Mouse (Mus musculus) lung, embryonic 14.5 days (tissue): Measurements from ENCODE around the gene Gm10553. TPM values are rescaled to one million over a fixed set of nuclear protein-coding genes. Genes with fewer than 3 reads are reported as not detected.
"Not testable (repeated sequence)": the region's sequence is repeated elsewhere in the genome, so short reads cannot be mapped to it uniquely, and the experiment has no call there.

Experiments
- ATAC-seq: fragments of 200-750 bp; cut with Nextera tagmentation; 2 replicates; pipeline ENCODE4 v1.8.0; 2017; ENCODE audit warnings: mild to moderate bottlenecking, moderate TSS enrichment, moderate library complexity; ENCODE audit not compliant: insufficient read depth
- DNase-seq: peaks from one replicate; pipeline ENCODE4 v3.0.0-alpha.2; 2015
- H3K27ac ChIP-seq: fragments of 300-500 bp; sonication (generic); 2 replicates; pipeline ENCODE4 v1.5.1; 2014; ENCODE audit warnings: low read depth, mild to moderate bottlenecking, moderate library complexity
- H3K27me3 ChIP-seq: fragments of 300-500 bp; sonication (generic); 2 replicates; pipeline ENCODE4 v1.6.1; 2014; ENCODE audit warnings: low read length, control low read depth; ENCODE audit not compliant: insufficient read depth
- H3K36me3 ChIP-seq: fragments of 300-500 bp; sonication (generic); 2 replicates; pipeline ENCODE4 v1.6.1; 2014; ENCODE audit warnings: control low read depth; ENCODE audit not compliant: insufficient read depth
- H3K4me1 ChIP-seq: fragments of 300-500 bp; sonication (generic); 2 replicates; pipeline ENCODE4 v1.6.1; 2014; ENCODE audit warnings: antibody characterized with exemption, control low read depth; ENCODE audit not compliant: insufficient read depth
- H3K4me2 ChIP-seq: fragments of 300-500 bp; sonication (generic); 2 replicates; pipeline ENCODE4 v1.6.1; 2014; ENCODE audit warnings: mild to moderate bottlenecking
- H3K4me3 ChIP-seq: fragments of 300-500 bp; sonication (generic); 2 replicates; pipeline ENCODE4 v1.5.1; 2014; ENCODE audit warnings: low read depth, low read length
- H3K9ac ChIP-seq: fragments of 300-500 bp; sonication (generic); 2 replicates; pipeline ENCODE4 v1.6.1; 2014
- H3K9me3 ChIP-seq: fragments of 300-500 bp; sonication (generic); 2 replicates; pipeline ENCODE4 v1.6.1; 2016; ENCODE audit warnings: low read depth, low read length, control low read depth
- WGBS: fragments of 180-500 bp; shearing (Covaris S2); extraction: QIAGEN DNeasy Blood & Tissue Kit; methylation state at CpG from one replicate; pipeline ENCODE4 v1.1.7; 2014; 5-methylcytosine and 5-hydroxymethylcytosine counted together
- polyA plus RNA-seq: library from polyadenylated mRNA; unstranded; fragments of >200 nt; fragmentation: Nextera tagmentation; extraction: Ambion mirVana; gene quantifications from 2 replicates; pipeline ENCODE4 v1.2.1, GENCODE M21; 2014

Gm10553 gene
- polyA plus RNA-seq, 1 experiment from 2014 or later = not detected

GRCm38 (mm10) chr1:85109753-85110152, 9.8 kb downstream of the Gm10553 start, which contains the start of gene A530032D15Rik:
A530032D15Rik (minus strand) TSS chr1:85109853.
- H3K9me3 ChIP-seq, H3K4me1 ChIP-seq, H3K4me3 ChIP-seq, H3K36me3 ChIP-seq, DNase-seq, H3K27ac ChIP-seq, H3K4me2 ChIP-seq, H3K27me3 ChIP-seq, H3K9ac ChIP-seq, ATAC-seq: not testable (repeated sequence)
- no CpG with 5 or more reads among the region's 7 CpGs for WGBS

- 89% methylated on average over 2 of the region's 3 CpGs for WGBS
- H3K9ac ChIP-seq, H3K27me3 ChIP-seq, DNase-seq, H3K27ac ChIP-seq, H3K36me3 ChIP-seq, ATAC-seq, H3K4me1 ChIP-seq, H3K4me2 ChIP-seq, H3K9me3 ChIP-seq, H3K4me3 ChIP-seq: not testable (repeated sequence)
These were observed 10.9 kb downstream of the Gm10553 start for GRCm38 (mm10) chr1:85110876-85111275.

- not testable (repeated sequence) for H3K27me3 ChIP-seq, DNase-seq, H3K4me3 ChIP-seq, H3K4me2 ChIP-seq, H3K4me1 ChIP-seq, H3K9me3 ChIP-seq, H3K27ac ChIP-seq, H3K36me3 ChIP-seq, ATAC-seq, H3K9ac ChIP-seq
- WGBS = 68% methylated on average over 9 of the region's 10 CpGs
These were observed 11.6 kb downstream of the Gm10553 start for GRCm38 (mm10) chr1:85111572-85111971.

GRCm38 (mm10) chr1:85112266-85112665, 12.3 kb downstream of the Gm10553 start:
- not testable (repeated sequence) for H3K9me3 ChIP-seq, H3K4me1 ChIP-seq, H3K4me2 ChIP-seq, H3K27me3 ChIP-seq, H3K9ac ChIP-seq, DNase-seq, ATAC-seq, H3K4me3 ChIP-seq, H3K36me3 ChIP-seq, H3K27ac ChIP-seq
- 81% methylated on average over 7 of the region's 7 CpGs for WGBS

GRCm38 (mm10) chr1:85112889-85113288, 12.9 kb downstream of the Gm10553 start:
- not testable (repeated sequence) for H3K4me3 ChIP-seq, H3K27ac ChIP-seq, H3K4me2 ChIP-seq, H3K27me3 ChIP-seq, DNase-seq, H3K9me3 ChIP-seq, ATAC-seq, H3K4me1 ChIP-seq, H3K9ac ChIP-seq, H3K36me3 ChIP-seq
- WGBS = 56% methylated on average over 2 of the region's 5 CpGs

- H3K27ac ChIP-seq, H3K36me3 ChIP-seq, H3K4me3 ChIP-seq, ATAC-seq, H3K27me3 ChIP-seq, H3K4me2 ChIP-seq, H3K9ac ChIP-seq, H3K4me1 ChIP-seq, H3K9me3 ChIP-seq, DNase-seq: not testable (repeated sequence)
- 67% methylated on average over 3 of the region's 3 CpGs for WGBS
These were observed 14.1 kb downstream of the Gm10553 start for GRCm38 (mm10) chr1:85114078-85114477.

- H3K4me2 ChIP-seq, H3K4me3 ChIP-seq, H3K27me3 ChIP-seq, H3K9me3 ChIP-seq, DNase-seq, H3K27ac ChIP-seq, ATAC-seq, H3K36me3 ChIP-seq, H3K9ac ChIP-seq, H3K4me1 ChIP-seq: not testable (repeated sequence)
- 50% methylated on average over 6 of the region's 6 CpGs for WGBS
These were observed 14.9 kb downstream of the Gm10553 start for GRCm38 (mm10) chr1:85114666-85115402.

- not testable (repeated sequence) for H3K27me3 ChIP-seq, H3K4me3 ChIP-seq, ATAC-seq, H3K4me2 ChIP-seq, H3K36me3 ChIP-seq, H3K9ac ChIP-seq, H3K27ac ChIP-seq, H3K4me1 ChIP-seq, H3K9me3 ChIP-seq, DNase-seq
- WGBS = 50% methylated on average over 4 of the region's 6 CpGs
These were observed 17.6 kb downstream of the Gm10553 start for GRCm38 (mm10) chr1:85117537-85117936.

GRCm38 (mm10) chr1:85118341-85118740, 18.4 kb downstream of the Gm10553 start:
- 73% methylated on average over 5 of the region's 6 CpGs for WGBS
- not testable (repeated sequence) for H3K4me1 ChIP-seq, H3K27ac ChIP-seq, H3K36me3 ChIP-seq, H3K9ac ChIP-seq, H3K4me2 ChIP-seq, H3K4me3 ChIP-seq, H3K9me3 ChIP-seq, DNase-seq, ATAC-seq, H3K27me3 ChIP-seq

GRCm38 (mm10) chr1:85121841-85122240, 21.9 kb downstream of the Gm10553 start:
- H3K27me3 ChIP-seq, H3K36me3 ChIP-seq, H3K4me2 ChIP-seq, DNase-seq, ATAC-seq, H3K27ac ChIP-seq, H3K9me3 ChIP-seq, H3K4me3 ChIP-seq, H3K9ac ChIP-seq, H3K4me1 ChIP-seq: not testable (repeated sequence)
- 90% methylated on average over 4 of the region's 4 CpGs for WGBS

GRCm38 (mm10) chr1:85133671-85134070, 33.7 kb downstream of the Gm10553 start:
- not testable (repeated sequence) for H3K27me3 ChIP-seq, H3K9me3 ChIP-seq, H3K4me1 ChIP-seq, H3K4me2 ChIP-seq, H3K9ac ChIP-seq, H3K4me3 ChIP-seq, ATAC-seq, DNase-seq, H3K36me3 ChIP-seq, H3K27ac ChIP-seq
- WGBS = 90% methylated on average over 22 of the region's 22 CpGs
